Mouse (Mus musculus) CH12.LX (cell line): ENCODE measurements at regions not wholly inside any gene's neighbourhood (a gene's known extent, or its start where the extent isn't known, plus 50 kb on each side); places are given as distances from the start of the nearest gene placed in this dataset.
A peak's percentile ranks its signal among the peaks of the same experiment; 100 is the strongest.

Source experiments
- DNase-seq: peaks from one replicate; pipeline ENCODE4 v3.0.0-alpha.2; 2013; ENCODE audit errors: extremely low read depth
- H3K27ac ChIP-seq: 2 replicates; pipeline ENCODE4 v1.5.1; 2012; ENCODE audit warnings: low read depth, mild to moderate bottlenecking, control low read depth, moderate library complexity; ENCODE audit not compliant: insufficient read depth
- H3K27me3 ChIP-seq: replicated peaks from 2 replicates; pipeline ENCODE3; 2012; ENCODE audit warnings: inconsistent platforms
- H3K36me3 ChIP-seq, 2 experiments: replicated peaks in 1 of 2; 2 replicates each; pipeline versions ENCODE3 to v1.6.1; 2012; ENCODE audit warnings: inconsistent platforms in 1 of 2, low read length in 1 of 2, mild to moderate bottlenecking in 1 of 2, mixed read lengths in 1 of 2, moderate library complexity in 1 of 2; ENCODE audit not compliant: control insufficient read depth in 1 of 2, insufficient read depth in 1 of 2
- H3K4me1 ChIP-seq, 2 experiments: 2 replicates each; pipeline ENCODE4 v1.6.1; 2012; ENCODE audit warnings: inconsistent platforms in 1 of 2, moderate library complexity in 1 of 2; ENCODE audit not compliant: insufficient read depth in 2 of 2, control insufficient read depth in 1 of 2
- H3K4me2 ChIP-seq: 2 replicates; pipeline ENCODE4 v1.6.1; 2012; ENCODE audit warnings: low read depth, mild to moderate bottlenecking, control low read depth; ENCODE audit not compliant: poor library complexity, insufficient read depth, severe bottlenecking
- H3K4me3 ChIP-seq, 3 experiments: fragments of 150-350 bp in 1 of 3; sonication (generic) in 1 of 3; replicated peaks in 1 of 3; 2 replicates each; pipeline versions ENCODE3 to v1.5.1; 2011 to 2012; ENCODE audit warnings: low read depth in 2 of 3, low read length in 2 of 3, mild to moderate bottlenecking in 2 of 3, moderate library complexity in 2 of 3, control low read depth in 1 of 3, improper control_type of control experiment in 1 of 3, inconsistent platforms in 1 of 3, mixed read lengths in 1 of 3; ENCODE audit not compliant: poor library complexity in 1 of 3
- H3K79me2 ChIP-seq: replicated peaks from 2 replicates; pipeline ENCODE4 v1.6.1; 2012; ENCODE audit warnings: mild to moderate bottlenecking, moderate library complexity; ENCODE audit not compliant: control insufficient read depth, poor library complexity, insufficient read depth, severe bottlenecking; ENCODE audit errors: extremely low read depth
- H3K9ac ChIP-seq: 2 replicates; pipeline ENCODE4 v1.6.1; 2012; ENCODE audit warnings: low read depth, mild to moderate bottlenecking, control low read depth, moderate library complexity; ENCODE audit not compliant: insufficient read depth
- H3K9me3 ChIP-seq: replicated peaks from 2 replicates; pipeline ENCODE3; 2012; ENCODE audit warnings: low read length, inconsistent platforms, mixed read lengths
- BHLHE40 ChIP-seq: IDR thresholded peaks from 2 replicates; pipeline ENCODE4 v1.6.1; 2011; ENCODE audit warnings: mild to moderate bottlenecking, low read depth, low read length, improper control_type of control experiment
- CHD1 ChIP-seq: IDR thresholded peaks from 2 replicates; pipeline ENCODE4 v1.6.1; 2012; ENCODE audit warnings: low read depth, low read length, improper control_type of control experiment, inconsistent platforms
- CTCF ChIP-seq, 2 experiments: IDR thresholded peaks in 1 of 2; conservative IDR thresholded peaks in 1 of 2; 2 replicates each; pipeline ENCODE4 v1.5.1; 2011 to 2012; ENCODE audit warnings: low read depth in 2 of 2, low read length in 2 of 2, improper control_type of control experiment in 1 of 2, inconsistent platforms in 1 of 2, mild to moderate bottlenecking in 1 of 2, moderate library complexity in 1 of 2
- E2F4 ChIP-seq: IDR thresholded peaks from 2 replicates; pipeline ENCODE4 v1.6.1; 2011; ENCODE audit warnings: low read depth, low read length, improper control_type of control experiment; ENCODE audit not compliant: insufficient replicate concordance
- ELF1 ChIP-seq: IDR thresholded peaks from 2 replicates; pipeline ENCODE4 v1.6.1; 2014; ENCODE audit warnings: low read depth, mild to moderate bottlenecking, inconsistent platforms, low read length, improper control_type of control experiment
- EP300 ChIP-seq: IDR thresholded peaks from 2 replicates; pipeline ENCODE4 v1.6.1; 2011; ENCODE audit warnings: low read length, improper control_type of control experiment
- GABPA ChIP-seq: IDR thresholded peaks from 2 replicates; pipeline ENCODE4 v1.6.1; 2012; ENCODE audit warnings: low read depth, low read length, improper control_type of control experiment, inconsistent platforms; ENCODE audit not compliant: insufficient replicate concordance
- HCFC1 ChIP-seq: IDR thresholded peaks from 2 replicates; pipeline ENCODE4 v1.6.1; 2012; ENCODE audit warnings: low read depth, mild to moderate bottlenecking, inconsistent platforms, low read length, improper control_type of control experiment
- JUN ChIP-seq: IDR thresholded peaks from 2 replicates; pipeline ENCODE4 v1.6.1; 2011; ENCODE audit warnings: low read depth, mild to moderate bottlenecking, low read length, improper control_type of control experiment, moderate library complexity; ENCODE audit not compliant: insufficient read depth
- MAZ ChIP-seq: IDR thresholded peaks from 2 replicates; pipeline ENCODE4 v1.6.1; 2012; ENCODE audit warnings: low read depth, mild to moderate bottlenecking, inconsistent platforms, low read length, improper control_type of control experiment, moderate library complexity
- MEF2A ChIP-seq: IDR thresholded peaks from 2 replicates; pipeline ENCODE4 v1.6.1; 2014; ENCODE audit warnings: low read depth, mild to moderate bottlenecking, inconsistent platforms, low read length, improper control_type of control experiment, borderline replicate concordance
- MXI1 ChIP-seq: IDR thresholded peaks from 2 replicates; pipeline ENCODE4 v1.6.1; 2011; ENCODE audit warnings: mild to moderate bottlenecking, low read depth, low read length, improper control_type of control experiment
- NELFE ChIP-seq: IDR thresholded peaks from 2 replicates; pipeline ENCODE4 v1.6.1; 2011; ENCODE audit warnings: low read depth, low read length, improper control_type of control experiment
- NRF1 ChIP-seq: IDR thresholded peaks from 2 replicates; pipeline ENCODE4 v1.6.1; 2014; ENCODE audit warnings: low read depth, mild to moderate bottlenecking, inconsistent platforms, low read length, improper control_type of control experiment, moderate library complexity
- POLR2A ChIP-seq: IDR thresholded peaks from 2 replicates; pipeline ENCODE4 v1.6.1; 2011; ENCODE audit warnings: low read depth, mild to moderate bottlenecking, improper control_type of control experiment, low read length
- POLR2AphosphoS2 ChIP-seq: IDR thresholded peaks from 2 replicates; pipeline ENCODE4 v1.6.1; 2011; ENCODE audit warnings: low read depth, low read length, improper control_type of control experiment
- RAD21 ChIP-seq: IDR thresholded peaks from 2 replicates; pipeline ENCODE4 v1.6.1; 2011; ENCODE audit warnings: low read depth, mild to moderate bottlenecking, low read length, improper control_type of control experiment, moderate library complexity
- RCOR1 ChIP-seq: conservative IDR thresholded peaks from 2 replicates; pipeline ENCODE4 v1.6.1; 2012; ENCODE audit warnings: low read depth, mild to moderate bottlenecking, inconsistent platforms, low read length, improper control_type of control experiment
- SMC3 ChIP-seq: IDR thresholded peaks from 2 replicates; pipeline ENCODE4 v1.6.1; 2011; ENCODE audit warnings: low read depth, low read length, improper control_type of control experiment
- TCF12 ChIP-seq: IDR thresholded peaks from 2 replicates; pipeline ENCODE4 v1.6.1; 2014; ENCODE audit warnings: low read depth, mild to moderate bottlenecking, inconsistent platforms, low read length, improper control_type of control experiment
- UBTF ChIP-seq: IDR thresholded peaks from 2 replicates; pipeline ENCODE4 v1.6.1; 2012; ENCODE audit warnings: low read depth, mild to moderate bottlenecking, inconsistent platforms, low read length, improper control_type of control experiment, moderate library complexity
- USF1 ChIP-seq: IDR thresholded peaks from 2 replicates; pipeline ENCODE4 v1.6.1; 2014; ENCODE audit warnings: low read depth, mild to moderate bottlenecking, inconsistent platforms, low read length, improper control_type of control experiment
- USF2 ChIP-seq: conservative IDR thresholded peaks from 2 replicates; pipeline ENCODE4 v1.6.1; 2011; ENCODE audit warnings: low read depth, low read length, improper control_type of control experiment
- ZMIZ1 ChIP-seq: IDR thresholded peaks from 2 replicates; pipeline ENCODE4 v1.6.1; 2012; ENCODE audit warnings: low read depth, mild to moderate bottlenecking, inconsistent platforms, low read length, improper control_type of control experiment
- ZNF384 ChIP-seq: IDR thresholded peaks from 2 replicates; pipeline ENCODE4 v1.6.1; 2012; ENCODE audit warnings: low read depth, low read length, improper control_type of control experiment, inconsistent platforms
- dilution Hi-C: fragments of 300-500 bp; cut with MboI; formaldehyde crosslinking; loops from 2 replicates; pipeline ENCODE4 v1.14.3; 2020; ENCODE audit warnings: low sequenced_read_pairs; ENCODE audit not compliant: extremely low pct_unique_long_range_greater_than_20kb, extremely low pct_ligation_motif_present
- in situ Hi-C: fragments of 300-500 bp; cut with MboI; formaldehyde crosslinking; loops from 3 replicates; pipeline ENCODE4 v1.14.3; 2019; ENCODE audit warnings: low sequenced_read_pairs, low pct_ligation_motif_present, low pct_unique_long_range_greater_than_20kb, mixed read lengths

- Histone ChIP-seq H3K36me3 (no peaks in the 10 kb centered on the region), H3K4me3 (no peak overlapping the region)
- dilution Hi-C loops (no loop called here), in situ Hi-C loops (no loop called here)
- TF ChIP-seq CTCF (conservative IDR thresholded peaks at IDR 0.05 in 1 of 2, IDR thresholded peaks at IDR 0.05 in 1 of 2; ENCODE audit: low read depth in 2 of 2, low read length in 2 of 2) (peak in 1 of 2 experiments; percentile 15; a peak in 1 of 4 replicates), RAD21 (peak; percentile 16), ELF1 (no peak)
- TF ChIP-seq, all 38 proteins: peak for 2
- Histone ChIP-seq H3K9me3 (no peaks in the 10 kb centered on the region), H3K9ac (no peak overlapping the region), H3K4me1 (no peaks in the 10 kb centered on the region), H3K27me3 (no peaks in the 10 kb centered on the region), H3K79me2 (no peaks in the 10 kb centered on the region), H3K27ac (no peak overlapping the region), H3K4me2 (no peak overlapping the region)
- DNase-seq = no peak
Measured at GRCm38 (mm10) chr3:61185789-61186188, 175.6 kb upstream of the Rap2b start.

GRCm38 (mm10) chr3:61188662-61189061 lies 172.8 kb upstream of the Rap2b start:
- dilution Hi-C loops = no loop called here

GRCm38 (mm10) chr3:61216562-61216961 lies 144.9 kb upstream of the Rap2b start:
- dilution Hi-C loops = no loop called here

More at GRCm38 (mm10) chr3:61188662-61189061, 172.8 kb upstream of the Rap2b start:
- no peaks in the 10 kb centered on the region for H3K79me2 ChIP-seq
- no peaks in the 10 kb centered on the region for H3K27me3 ChIP-seq
- in situ Hi-C loops = no loop called here
- no peak overlapping the region for H3K4me2 ChIP-seq
- no peaks in the 10 kb centered on the region for H3K9me3 ChIP-seq
- H3K4me1 ChIP-seq = no peaks in the 10 kb centered on the region
- TF ChIP-seq ZNF384 (no peak), NRF1 (no peak), RCOR1 (no peak), POLR2AphosphoS2 (no peak), MEF2A (no peak), NELFE (no peak), ZMIZ1 (no peak), HCFC1 (no peak), MXI1 (no peak), POLR2A (no peak), MAZ (no peak), GABPA (no peak), EP300 (no peak), TCF12 (no peak), USF2 (no peak), RAD21 (no peak), CHD1 (no peak), USF1 (no peak)
- no peak overlapping the region for H3K27ac ChIP-seq
- no peak overlapping the region for H3K9ac ChIP-seq
- H3K36me3 ChIP-seq = no peaks in the 10 kb centered on the region
- no peak for DNase-seq
- H3K4me3 ChIP-seq = no peak overlapping the region

More at GRCm38 (mm10) chr3:61216562-61216961, 144.9 kb upstream of the Rap2b start:
- Histone ChIP-seq H3K79me2 (no peaks in the 10 kb centered on the region), H3K4me3 (no peak overlapping the region), H3K27me3 (no peaks in the 10 kb centered on the region), H3K4me1 (no peaks in the 10 kb centered on the region), H3K27ac (no peak overlapping the region), H3K4me2 (no peak overlapping the region), H3K9me3 (no peaks in the 10 kb centered on the region), H3K36me3 (no peaks in the 10 kb centered on the region), H3K9ac (no peak overlapping the region)
- DNase-seq = no peak
- no peak for TF ChIP-seq UBTF
- TF ChIP-seq SMC3 = no peak
- no peak for TF ChIP-seq MAZ
- no peak for TF ChIP-seq BHLHE40
- no peak for TF ChIP-seq E2F4
- no peak for TF ChIP-seq USF2
- no peak for TF ChIP-seq JUN
- no peak for TF ChIP-seq RAD21
- in situ Hi-C loops = no loop called here
